Mouse (Mus musculus) liver, postnatal 0 days (tissue): Measurements from ENCODE around the gene Bad.

Experiments used
- CTCF ChIP-seq: sonication (generic); IDR thresholded peaks from 2 replicates; pipeline ENCODE4 v1.5.1; 2016; ENCODE audit warnings: antibody characterized with exemption, low read depth
- EP300 ChIP-seq: IDR thresholded peaks from 2 replicates; pipeline ENCODE4 v1.6.1; 2016; ENCODE audit warnings: antibody characterized with exemption, low read depth, mild to moderate bottlenecking

DNA sequence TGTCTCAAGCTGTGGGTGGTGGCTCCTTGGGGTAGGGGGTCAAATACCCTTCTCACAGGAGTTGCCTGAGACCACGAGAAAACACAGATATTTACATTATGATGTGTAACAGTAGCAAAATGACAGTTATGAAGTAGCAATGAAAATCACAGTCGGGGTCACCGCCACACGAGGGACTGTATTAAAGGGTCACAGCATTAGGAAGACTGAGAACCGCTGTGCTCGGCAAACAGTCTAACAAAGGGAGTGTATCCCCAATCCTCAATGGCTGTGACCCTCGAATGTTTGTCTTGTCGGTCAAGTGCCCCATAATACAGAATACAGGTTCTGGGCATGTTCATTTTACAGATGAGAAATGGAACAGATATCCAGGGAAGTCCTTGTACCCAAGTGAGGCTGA is 52.3 kb downstream of the Bad start:
- TF ChIP-seq CTCF (no peak), EP300 (no peak)
